In genomic region chr1:67039083-67039482, GRCm38 (mm10) we compare ENCODE assay signal across 8 mouse cellular contexts. TPM values are rescaled to one million over a fixed set of nuclear protein-coding genes. Genes with fewer than 3 reads are reported as not detected.
DNase-seq lines count a peak whose midpoint lies in the region; ATAC-seq and TF ChIP-seq lines count a peak whose summit lies in the region.

No protein-coding gene starts in this region.

- no peaks in the 10 kb centered on the region for H3K36me3 ChIP-seq in thymus, adult 2 months (ENCODE audit: control insufficient read depth, insufficient read depth, low read length)
- H3K36me3 ChIP-seq in forebrain, embryonic 10.5 days (replicated peaks): peaks cover 19% of the 10 kb centered on the region
- peaks cover 6% of the 10 kb centered on the region; the same call in 1 of the 2 replicates for H3K36me3 ChIP-seq in limb, embryonic 14.5 days (ENCODE audit: control insufficient read depth, insufficient read depth, low read length)
- H3K36me3 ChIP-seq in small intestine, adult 2 months (ENCODE audit: control insufficient read depth, insufficient read depth, low read length): no peaks in the 10 kb centered on the region

- TF ChIP-seq CTCF in thymus, adult 2 months (IDR thresholded peaks at IDR 0.05; ENCODE audit: borderline replicate concordance, control insufficient read depth, extremely low read depth, insufficient read depth, low read length, poor library complexity): no peak
- no peak for TF ChIP-seq CTCF in small intestine, adult 2 months (IDR thresholded peaks at IDR 0.05; ENCODE audit: extremely low read depth, insufficient read length, insufficient replicate concordance, low read depth, low read length)

- H3K9me3 ChIP-seq in forebrain, embryonic 10.5 days: no peaks in the 10 kb centered on the region
- H3K9me3 ChIP-seq in limb, embryonic 14.5 days (ENCODE audit: control insufficient read depth, low read length): no peaks in the 10 kb centered on the region

- no peak for TF ChIP-seq POLR2A in thymus, adult 2 months (IDR thresholded peaks at IDR 0.05; ENCODE audit: control insufficient read depth, extremely low read depth, insufficient read depth, low read length, poor library complexity)
- TF ChIP-seq POLR2A in limb, embryonic 14.5 days (IDR thresholded peaks at IDR 0.05; ENCODE audit: borderline replicate concordance, extremely low read depth, insufficient read depth, insufficient read length): no peak
- TF ChIP-seq POLR2A in small intestine, adult 2 months (IDR thresholded peaks at IDR 0.05; ENCODE audit: low read depth, low read length): no peak

- no peak for DNase-seq in thymus, adult 2 months
- DNase-seq in thymus, postnatal 25 days: no peak
- no peak for DNase-seq in forebrain, embryonic 10.5 days (ENCODE audit: extremely low spot score, low spot score)
- no peak for DNase-seq in limb, embryonic 14.5 days (ENCODE audit: low spot score)
- no peak for DNase-seq in cerebellum, adult 9-11 months
- DNase-seq in kidney, adult 8-10 months: no peak
- DNase-seq in thymus, adult 18-20 months: no peak

- under 1% methylated on average over 5 of the region's 5 CpGs for WGBS in thymus, adult 2 months
- WGBS in forebrain, embryonic 10.5 days: 1% methylated on average over 5 of the region's 5 CpGs
- 3% methylated on average over 5 of the region's 5 CpGs for WGBS in limb, embryonic 14.5 days
- 1% methylated on average over 5 of the region's 5 CpGs for WGBS in small intestine, adult 2 months

- ATAC-seq in limb, embryonic 14.5 days (ENCODE audit: low FRiP score, low read depth): peak; percentile 4; the same call in 1 of the 2 replicates

- 0 out of 2 replicates have a peak, but pooled peaks cover 3% of the 10 kb centered on the region for H3K4me1 ChIP-seq in thymus, adult 2 months (replicated peaks; ENCODE audit: control insufficient read depth, insufficient read depth, low read length)
- H3K4me1 ChIP-seq in forebrain, embryonic 10.5 days: peaks cover 11% of the 10 kb centered on the region
- peaks cover 6% of the 10 kb centered on the region for H3K4me1 ChIP-seq in limb, embryonic 14.5 days (ENCODE audit: control insufficient read depth, insufficient read depth, low read length)
- no peaks in the 10 kb centered on the region for H3K4me1 ChIP-seq in small intestine, adult 2 months (ENCODE audit: control insufficient read depth, insufficient read depth, insufficient read length, low read length)

- H3K9ac ChIP-seq in limb, embryonic 14.5 days (ENCODE audit: low read depth, low read length, severe bottlenecking): peak overlapping the region; percentile 78

- H3K4me3 ChIP-seq in thymus, adult 2 months (ENCODE audit: control insufficient read depth, insufficient read depth, low read length): peak overlapping the region; percentile 70
- H3K4me3 ChIP-seq in forebrain, embryonic 10.5 days: peak overlapping the region; percentile 94
- H3K4me3 ChIP-seq in limb, embryonic 14.5 days (replicated peaks; ENCODE audit: low read length): peak overlapping the region; percentile 95
- H3K4me3 ChIP-seq in small intestine, adult 2 months (ENCODE audit: low read depth, low read length): peak overlapping the region; percentile 90

- no peak overlapping the region for H3K27ac ChIP-seq in thymus, adult 2 months (ENCODE audit: control insufficient read depth, insufficient read depth, low read length)
- peak overlapping the region; percentile 86 for H3K27ac ChIP-seq in forebrain, embryonic 10.5 days
- H3K27ac ChIP-seq in limb, embryonic 14.5 days (replicated peaks; ENCODE audit: low read depth, low read length): no peak overlapping the region
- no peak overlapping the region for H3K27ac ChIP-seq in small intestine, adult 2 months (ENCODE audit: insufficient read depth, low read depth, low read length)

- peak overlapping the region; percentile 74 for H3K4me2 ChIP-seq in limb, embryonic 14.5 days (replicated peaks; ENCODE audit: low read depth, low read length, severe bottlenecking)

- no peaks in the 10 kb centered on the region for H3K27me3 ChIP-seq in thymus, adult 2 months (ENCODE audit: control insufficient read depth, insufficient read depth, low read length)
- H3K27me3 ChIP-seq in forebrain, embryonic 10.5 days (ENCODE audit: poor library complexity, severe bottlenecking): no peaks in the 10 kb centered on the region
- no peaks in the 10 kb centered on the region for H3K27me3 ChIP-seq in limb, embryonic 14.5 days (ENCODE audit: control insufficient read depth, insufficient read depth, low read length)
- H3K27me3 ChIP-seq in small intestine, adult 2 months (ENCODE audit: control insufficient read depth, insufficient read depth, low read length): no peaks in the 10 kb centered on the region

RNA-seq across cellular contexts. Expression of gene Lancl1, which starts 0.4 kb away (rescaled TPM):
- 106 and 135 TPM in 2 replicates for polyA plus RNA-seq in thymus, adult 2 months (2012; rRNA removed)
- polyA plus RNA-seq in forebrain, embryonic 10.5 days (2016; fragmentation: Nextera tagmentation; extraction: Ambion mirVana): 66.0 and 67.0 TPM in 2 replicates
- polyA plus RNA-seq in limb, embryonic 14.5 days (2012; rRNA removed): 156 and 196 TPM in 2 replicates
- polyA plus RNA-seq in limb, embryonic 14.5 days (2014; fragmentation: Nextera tagmentation; extraction: Ambion mirVana): 139 and 152 TPM in 2 replicates
- 17.4 and 18.1 TPM in 2 replicates for polyA plus RNA-seq in small intestine, adult 2 months (2012; rRNA removed)
